Mouse (Mus musculus): ENCODE measurements around the gene Bcl2l11. TPM values are rescaled to one million over a fixed set of nuclear protein-coding genes. Genes with fewer than 3 reads are reported as not detected.

Bcl2l11 gene
- total and polyA plus RNA-seq, 3 experiments, result 2.3 to 6.3 TPM; not detected in 1

- Histone ChIP-seq H3K4me1 (ENCODE audit: control insufficient read depth in 1 of 2, insufficient read depth in 2 of 2, low read length in 2 of 2) (peaks cover 5 to 23% of the 10 kb centered on the region in 2 experiments), H3K79me2 (ENCODE audit: control insufficient read depth, insufficient read depth, low read length, poor library complexity) (no peaks in the 10 kb centered on the region), H3K27ac (ENCODE audit: control insufficient read depth, low read depth, low read length) (no peak overlapping the region), H3K4me3 (ENCODE audit: control insufficient read depth in 1 of 2, insufficient read depth in 1 of 2, low read depth in 2 of 2, low read length in 2 of 2) (peak overlapping the region in 1 of 2 experiments; percentile 35; a peak in 1 of 4 replicates), H3K36me3 (ENCODE audit: control insufficient read depth in 1 of 2, insufficient read depth in 2 of 2, low read length in 2 of 2) (peaks cover 0 to 13% of the 10 kb centered on the region in 2 experiments; a peak in 2 of 4 replicates), H3K9me3 (replicated peaks; ENCODE audit: insufficient read depth, low read length) (no peaks in the 10 kb centered on the region), H3K27me3 (ENCODE audit: control insufficient read depth in 1 of 2, insufficient read depth in 2 of 2, low read length in 2 of 2) (no peaks in the 10 kb centered on the region), H3K9ac (ENCODE audit: control insufficient read depth, low read depth, low read length, poor library complexity, severe bottlenecking) (no peak overlapping the region)
- peak; percentile 65 for DNase-seq (ENCODE audit: low read depth, low spot score)
- TF ChIP-seq HCFC1 (IDR thresholded peaks at IDR 0.05; ENCODE audit: low read depth, low read length), result no peak
- TF ChIP-seq ZNF384 (IDR thresholded peaks at IDR 0.05; ENCODE audit: low read depth, low read length), result no peak
- TF ChIP-seq MAFK (IDR thresholded peaks at IDR 0.05; ENCODE audit: borderline replicate concordance, low read depth, low read length), result no peak
- no peak for TF ChIP-seq UBTF (IDR thresholded peaks at IDR 0.05; ENCODE audit: borderline replicate concordance, insufficient read depth, low read depth, low read length)
- TF ChIP-seq ZKSCAN1 (IDR thresholded peaks at IDR 0.05; ENCODE audit: low read depth, low read length), result no peak
- TF ChIP-seq BHLHE40 (IDR thresholded peaks at IDR 0.05; ENCODE audit: borderline replicate concordance, low read depth, low read length), result no peak
- TF ChIP-seq CTCF (IDR thresholded peaks at IDR 0.05 in 2 of 3, conservative IDR thresholded peaks at IDR 0.05 in 1 of 3; ENCODE audit: control insufficient read depth in 1 of 3, insufficient read depth in 1 of 3, low read depth in 2 of 3, low read length in 3 of 3, poor library complexity in 1 of 3, severe bottlenecking in 1 of 3), result no peak
- TF ChIP-seq CHD1 (IDR thresholded peaks at IDR 0.05; ENCODE audit: low read depth, low read length), result no peak
- TF ChIP-seq ETS1 (IDR thresholded peaks at IDR 0.05; ENCODE audit: low read depth, low read length), result peak; percentile 27; the same call in 1 of the 2 replicates
- no peak for TF ChIP-seq GATA1 (IDR thresholded peaks at IDR 0.05; ENCODE audit: low read depth, low read length)
- TF ChIP-seq POLR2A (IDR thresholded peaks at IDR 0.05; ENCODE audit: control insufficient read depth in 1 of 2, insufficient read depth in 1 of 2, low read depth in 1 of 2, low read length in 2 of 2, poor library complexity in 1 of 2), result no peak
- no peak for TF ChIP-seq SIN3A (IDR thresholded peaks at IDR 0.05; ENCODE audit: low read length)
- TF ChIP-seq RCOR1 (IDR thresholded peaks at IDR 0.05; ENCODE audit: low read depth, low read length), result no peak
- 0 out of 2 replicates have a peak, but pooled peaks have one; percentile 33 for TF ChIP-seq TCF12 (IDR thresholded peaks at IDR 0.05; ENCODE audit: low read depth, low read length)
- TF ChIP-seq EP300 (IDR thresholded peaks at IDR 0.05; ENCODE audit: low read depth in 1 of 2, low read length in 2 of 2), result 0 out of 4 replicates have a peak, but pooled peaks of 1 of the 2 experiments have one; percentile 38
- TF ChIP-seq GABPA (IDR thresholded peaks at IDR 0.05; ENCODE audit: low read depth, low read length), result no peak
- TF ChIP-seq TAL1 (IDR thresholded peaks at IDR 0.05; ENCODE audit: low read length), result peak; percentile 53
- no peak for TF ChIP-seq E2F4 (IDR thresholded peaks at IDR 0.05; ENCODE audit: borderline replicate concordance, low read depth, low read length)
Measured at GRCm38 (mm10) chr2:128169972-128170371, 44.1 kb downstream of the Bcl2l11 start.

GRCm38 (mm10) chr2:128170614-128171013 is 44.8 kb downstream of the Bcl2l11 start:
- peaks cover 0 to 13% of the 10 kb centered on the region in 2 experiments; a peak in 2 of 4 replicates for H3K36me3 ChIP-seq (ENCODE audit: control insufficient read depth in 1 of 2, insufficient read depth in 2 of 2, low read length in 2 of 2)
- no peaks in the 10 kb centered on the region for H3K79me2 ChIP-seq (ENCODE audit: control insufficient read depth, insufficient read depth, low read length, poor library complexity)
- no peak for DNase-seq (ENCODE audit: low read depth, low spot score)
- TF ChIP-seq KAT2A (conservative IDR thresholded peaks at IDR 0.05; ENCODE audit: low read depth, low read length) (no peak), MAZ (IDR thresholded peaks at IDR 0.05; ENCODE audit: low read depth, low read length) (no peak), POLR2A (IDR thresholded peaks at IDR 0.05; ENCODE audit: control insufficient read depth in 1 of 2, insufficient read depth in 1 of 2, low read depth in 1 of 2, low read length in 2 of 2, poor library complexity in 1 of 2) (no peak), SIN3A (IDR thresholded peaks at IDR 0.05; ENCODE audit: low read length) (no peak), CHD1 (IDR thresholded peaks at IDR 0.05; ENCODE audit: low read depth, low read length) (no peak), RCOR1 (IDR thresholded peaks at IDR 0.05; ENCODE audit: low read depth, low read length) (no peak), TCF12 (IDR thresholded peaks at IDR 0.05; ENCODE audit: low read depth, low read length) (no peak), MAX (IDR thresholded peaks at IDR 0.05; ENCODE audit: low read length) (no peak), TBP (IDR thresholded peaks at IDR 0.05; ENCODE audit: low read depth, low read length) (no peak), BHLHE40 (IDR thresholded peaks at IDR 0.05; ENCODE audit: borderline replicate concordance, low read depth, low read length) (no peak)
- H3K4me1 ChIP-seq (ENCODE audit: control insufficient read depth in 1 of 2, insufficient read depth in 2 of 2, low read length in 2 of 2), result peaks cover 5 to 23% of the 10 kb centered on the region in 2 experiments
- no peak overlapping the region for H3K9ac ChIP-seq (ENCODE audit: control insufficient read depth, low read depth, low read length, poor library complexity, severe bottlenecking)
- no peaks in the 10 kb centered on the region for H3K9me3 ChIP-seq (replicated peaks; ENCODE audit: insufficient read depth, low read length)
- H3K27ac ChIP-seq (ENCODE audit: control insufficient read depth, low read depth, low read length), result no peak overlapping the region
- H3K4me3 ChIP-seq (ENCODE audit: control insufficient read depth in 1 of 2, insufficient read depth in 1 of 2, low read depth in 2 of 2, low read length in 2 of 2), result no peak overlapping the region
- H3K27me3 ChIP-seq (ENCODE audit: control insufficient read depth in 1 of 2, insufficient read depth in 2 of 2, low read length in 2 of 2), result no peaks in the 10 kb centered on the region
